Mouse (Mus musculus): ENCODE measurements around the gene Bcl2l1. TPM values are rescaled to one million over a fixed set of nuclear protein-coding genes. Genes with fewer than 3 reads are reported as not detected.
A peak's percentile ranks its signal among the peaks of the same experiment; 100 is the strongest.

The Bcl2l1 gene
- total RNA-seq, 2 experiments from 2014 or later, result 129 to 134 TPM

DNA sequence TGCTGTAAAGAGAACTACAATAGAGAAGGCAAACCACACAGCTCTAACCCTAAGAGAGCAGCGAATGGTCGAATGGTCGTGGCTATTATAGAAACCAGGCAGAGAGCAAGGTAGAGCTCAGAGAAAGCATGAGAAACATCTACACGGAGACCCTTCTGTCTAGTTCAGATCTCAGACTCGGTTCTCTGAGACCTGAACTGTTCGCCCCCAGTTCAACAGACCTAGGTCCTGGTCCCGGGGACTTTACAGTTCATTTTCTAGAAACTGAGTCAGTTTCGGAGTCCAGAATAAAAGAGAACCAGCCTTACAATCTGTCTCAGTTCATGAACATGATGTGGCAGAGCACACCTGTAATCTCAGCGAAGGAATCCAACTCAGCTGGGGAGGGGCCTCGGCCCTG is 97.0 kb downstream of the Bcl2l1 start:
- H3K27ac ChIP-seq, result peak overlapping the region; percentile 81

DNA sequence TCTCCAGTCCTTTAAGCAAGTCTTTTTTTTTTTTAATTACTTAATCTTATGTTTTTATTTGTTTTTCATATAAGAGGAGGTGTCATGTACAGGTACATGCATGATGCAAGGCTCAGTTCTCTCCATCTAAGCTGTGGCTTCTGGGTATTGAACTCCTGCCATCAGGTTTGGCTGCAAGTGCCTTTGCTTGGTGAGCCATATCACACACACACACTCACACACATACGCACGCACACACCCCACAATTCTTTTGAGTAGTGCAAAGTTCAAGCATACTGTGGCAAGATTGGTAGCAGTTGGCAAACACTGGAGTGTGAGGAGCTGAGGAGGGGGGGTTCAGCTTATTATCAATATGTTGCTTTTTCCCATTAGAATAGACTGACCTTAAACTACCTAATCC is 98.3 kb downstream of the Bcl2l1 start:
- no peak overlapping the region for H3K4me3 ChIP-seq
- DNase-seq (ENCODE audit: low spot score in 2 of 2), result no peak
- no peak overlapping the region for H3K27ac ChIP-seq
- TF ChIP-seq CTCF (conservative IDR thresholded peaks at IDR 0.05), result no peak

More for the DNA sequence above, 97.0 kb downstream of the Bcl2l1 start:
- no peak for TF ChIP-seq CTCF (conservative IDR thresholded peaks at IDR 0.05)
- peak overlapping the region; percentile 60; the same call in 1 of the 2 replicates for H3K4me3 ChIP-seq
- DNase-seq (ENCODE audit: low spot score in 2 of 2), result no peak

Small RNA genes lying within 50 kb of the gene (microRNA-seq; reads per million reads assigned to microRNA genes)
- 0 reads per million in 2 experiments for gene Gm23802
- gene Mir5622, result 0 reads per million in 2 experiments

Other genes with a start within 250 kb of the Bcl2l1 start
- not detected for gene Defb45, start 232.3 kb downstream of the Bcl2l1 start, total RNA-seq (2021)
- not detected for gene Defb36, start 227.4 kb downstream of the Bcl2l1 start, total RNA-seq (2021)
- gene Defb25, start 208.7 kb downstream of the Bcl2l1 start, total RNA-seq (2021), result not detected
- 1 to 10 TPM in 1 of 2 experiments, under 1 TPM in 1; 0.42 to 2.0 TPM for gene Rem1, start 204.8 kb downstream of the Bcl2l1 start, total RNA-seq (2021)
- gene H13, start 162.3 kb downstream of the Bcl2l1 start, total RNA-seq (2021), result 10 to 100 TPM; 71.5 to 73.3 TPM
- gene Mcts2, start 144.7 kb downstream of the Bcl2l1 start, total RNA-seq (2021), result 10 to 100 TPM; 18.8 to 20.8 TPM
- 10 to 100 TPM; 23.5 to 25.4 TPM for gene Id1, start 95.5 kb downstream of the Bcl2l1 start, total RNA-seq (2021)
- 1 to 10 TPM; 1.4 to 1.6 TPM for gene Cox4i2, start 77.6 kb downstream of the Bcl2l1 start, total RNA-seq (2021)
- gene Tpx2, start 16.2 kb upstream of the Bcl2l1 start, total RNA-seq (2021), result 1 to 10 TPM; 2.0 to 2.2 TPM
- gene Mylk2, start 79.6 kb upstream of the Bcl2l1 start, total RNA-seq (2021), result not detected
- under 1 TPM; 0.37 to 0.84 TPM for gene Foxs1, start 101.5 kb upstream of the Bcl2l1 start, total RNA-seq (2021)
- gene Dusp15, start 120.0 kb upstream of the Bcl2l1 start, total RNA-seq (2021), result 10 to 100 TPM in 1 of 2 experiments, 1 to 10 TPM in 1; 9.3 to 11.9 TPM
- gene Ttll9, start 130.8 kb upstream of the Bcl2l1 start, total RNA-seq (2021), result 1 to 10 TPM in 1 of 2 experiments, under 1 TPM in 1; 0.79 to 1.5 TPM
- 10 to 100 TPM; 37.0 to 41.7 TPM for gene Pdrg1, start 183.7 kb upstream of the Bcl2l1 start, total RNA-seq (2021)
- 1 to 10 TPM; 2.0 TPM for gene Xkr7, start 200.1 kb upstream of the Bcl2l1 start, total RNA-seq (2021)
- 1 to 10 TPM; 4.9 to 6.6 TPM for gene Ccm2l, start 234.2 kb upstream of the Bcl2l1 start, total RNA-seq (2021)

Measured in layer of hippocampus, adult 2 months (tissue).